23 mouse cellular contexts compared by ENCODE assay signal in genomic region chr4:62570029-62570428, GRCm38 (mm10). TPM values are rescaled to one million over a fixed set of nuclear protein-coding genes. Genes with fewer than 3 reads are reported as not detected.
DNase-seq lines count a peak whose midpoint lies in the region; ATAC-seq and TF ChIP-seq lines count a peak whose summit lies in the region.
"Had no signal": no experiment of that assay in that cellular context is flagged by ENCODE, and none has a peak within 500 bp of the region (broad histone marks: within the 10 kb centered on the region; RNA-seq: fewer than 3 reads in every experiment).

No protein-coding gene starts in this region.

- H3K4me1 ChIP-seq in heart, embryonic 11.5 days (ENCODE audit: control insufficient read depth, insufficient read depth, low read length): peaks cover 14% of the 10 kb centered on the region
- peaks cover 28% of the 10 kb centered on the region for H3K4me1 ChIP-seq in heart, embryonic 10.5 days
- H3K4me1 ChIP-seq in heart, postnatal 0 days (ENCODE audit: control insufficient read depth, insufficient read depth): peaks cover 9% of the 10 kb centered on the region
- no peaks in the 10 kb centered on the region for H3K4me1 ChIP-seq in lung, postnatal 0 days (ENCODE audit: insufficient read depth, low read depth, low read length)
- H3K4me1 ChIP-seq: forebrain, embryonic 15.5 days; midbrain, embryonic 10.5 days had no signal

- H3K4me3 ChIP-seq in heart, embryonic 11.5 days (ENCODE audit: low read depth, low read length): no peak overlapping the region
- H3K4me3 ChIP-seq in heart, embryonic 10.5 days: no peak overlapping the region
- H3K4me3 ChIP-seq in heart, postnatal 0 days (ENCODE audit: low read depth, low read length): no peak overlapping the region
- H3K4me3 ChIP-seq in lung, postnatal 0 days (ENCODE audit: low read depth, low read length): no peak overlapping the region
- H3K4me3 ChIP-seq: embryonic facial prominence, embryonic 10.5 days; forebrain, embryonic 15.5 days; limb, embryonic 15.5 days; midbrain, embryonic 10.5 days; stomach, embryonic 15.5 days had no signal

- 33% methylated on average over 5 of the region's 5 CpGs for WGBS in heart, embryonic 11.5 days (ENCODE audit: insufficient replicate concordance)
- WGBS in heart, embryonic 10.5 days: 26% methylated on average over 5 of the region's 5 CpGs
- 26% methylated on average over 5 of the region's 5 CpGs for WGBS in heart, postnatal 0 days
- WGBS in lung, postnatal 0 days: 54% methylated on average over 5 of the region's 5 CpGs

- H3K4me2 ChIP-seq in heart, embryonic 11.5 days: peak overlapping the region; percentile 29; the same call in 1 of the 2 replicates
- no peak overlapping the region for H3K4me2 ChIP-seq in heart, postnatal 0 days (ENCODE audit: low read depth, low read length)
- no peak overlapping the region for H3K4me2 ChIP-seq in lung, postnatal 0 days (replicated peaks; ENCODE audit: low read depth, low read length)
- H3K4me2 ChIP-seq: forebrain, embryonic 15.5 days; limb, embryonic 15.5 days; stomach, embryonic 15.5 days had no signal

- peaks cover 4% of the 10 kb centered on the region for H3K9me3 ChIP-seq in heart, embryonic 11.5 days (replicated peaks; ENCODE audit: control insufficient read depth, low read length)
- no peaks in the 10 kb centered on the region for H3K9me3 ChIP-seq in heart, embryonic 10.5 days
- 0 out of 2 replicates have a peak, but pooled peaks cover 4% of the 10 kb centered on the region for H3K9me3 ChIP-seq in heart, postnatal 0 days (replicated peaks; ENCODE audit: control insufficient read depth, low read length)
- no peaks in the 10 kb centered on the region for H3K9me3 ChIP-seq in lung, postnatal 0 days (ENCODE audit: low read length)
- H3K9me3 ChIP-seq: embryonic facial prominence, embryonic 10.5 days; forebrain, embryonic 15.5 days; limb, embryonic 15.5 days; midbrain, embryonic 10.5 days; stomach, embryonic 15.5 days had no signal

- no peak for ATAC-seq in heart, embryonic 11.5 days (replicated peaks; ENCODE audit: insufficient number of reproducible peaks, low FRiP score, low TSS enrichment)
- ATAC-seq in heart, postnatal 0 days (ENCODE audit: insufficient read depth, low read depth): peak; percentile 60; the same call in 1 of the 2 replicates
- ATAC-seq in lung, postnatal 0 days: peak; percentile 89
- ATAC-seq: CD4-positive, CD25-positive, alpha-beta regulatory T cell, adult 4 months; forebrain, embryonic 15.5 days; hindbrain, postnatal 0 days had no signal

- intact Hi-C loops in heart, postnatal 36 days (cut with DNase I): no loop called here

- TF ChIP-seq CTCF in heart, postnatal 0 days (IDR thresholded peaks at IDR 0.05; ENCODE audit: low read depth): no peak
- TF ChIP-seq CTCF in lung, postnatal 0 days (IDR thresholded peaks at IDR 0.05): no peak

- H3K36me3 ChIP-seq in heart, embryonic 11.5 days (ENCODE audit: control insufficient read depth, insufficient read depth, low read length): no peaks in the 10 kb centered on the region
- no peaks in the 10 kb centered on the region for H3K36me3 ChIP-seq in heart, embryonic 10.5 days
- H3K36me3 ChIP-seq in heart, postnatal 0 days (replicated peaks; ENCODE audit: control insufficient read depth, insufficient read depth, low read length): no peaks in the 10 kb centered on the region
- no peaks in the 10 kb centered on the region for H3K36me3 ChIP-seq in lung, postnatal 0 days (ENCODE audit: insufficient read depth, low read length)
- H3K36me3 ChIP-seq: embryonic facial prominence, embryonic 10.5 days; forebrain, embryonic 15.5 days; limb, embryonic 15.5 days; midbrain, embryonic 10.5 days; stomach, embryonic 15.5 days had no signal

- peaks cover 66% of the 10 kb centered on the region for H3K27me3 ChIP-seq in heart, embryonic 11.5 days (ENCODE audit: control insufficient read depth, insufficient read depth, low read length)
- H3K27me3 ChIP-seq in heart, embryonic 10.5 days (ENCODE audit: insufficient read depth, poor library complexity, severe bottlenecking): peaks cover 71% of the 10 kb centered on the region
- H3K27me3 ChIP-seq in heart, postnatal 0 days (ENCODE audit: control insufficient read depth, insufficient read depth, low read length): peaks cover 74% of the 10 kb centered on the region
- H3K27me3 ChIP-seq in lung, postnatal 0 days (replicated peaks; ENCODE audit: insufficient read depth, low read length): no peaks in the 10 kb centered on the region
- H3K27me3 ChIP-seq: forebrain, embryonic 15.5 days; limb, embryonic 15.5 days; stomach, embryonic 15.5 days had no signal

- H3K9ac ChIP-seq in heart, embryonic 11.5 days (ENCODE audit: low read depth, low read length): no peak overlapping the region
- H3K9ac ChIP-seq in heart, postnatal 0 days (replicated peaks; ENCODE audit: low read depth, low read length): no peak overlapping the region
- H3K9ac ChIP-seq in lung, postnatal 0 days (replicated peaks; ENCODE audit: low read depth): no peak overlapping the region
- H3K9ac ChIP-seq: forebrain, embryonic 15.5 days; limb, embryonic 15.5 days; liver, embryonic 14.5 days; stomach, embryonic 15.5 days had no signal

- no peak for DNase-seq in heart, embryonic 10.5 days (ENCODE audit: low spot score)
- peak; percentile 39 for DNase-seq in heart, postnatal 0 days (ENCODE audit: low spot score)
- no peak for DNase-seq in heart, postnatal 36 days
- DNase-seq in lung, postnatal 0 days (ENCODE audit: low spot score): peak; percentile 72
- no peak for DNase-seq in lung, postnatal 4 days
- no peak for DNase-seq in spleen, adult 12 weeks (ENCODE audit: low spot score)
- DNase-seq: adrenal gland, postnatal 25 days; cerebellum, adult 9-10 months; gastrocnemius, postnatal 14 days; kidney, adult 8-10 months; kidney, postnatal 14 days; left cerebral cortex, postnatal 4 days; thymus, adult 2 months; thymus, postnatal 4 days had no signal

- no peak for TF ChIP-seq EP300 in heart, postnatal 0 days (IDR thresholded peaks at IDR 0.05; ENCODE audit: low read depth)
- TF ChIP-seq EP300 in lung, postnatal 0 days (IDR thresholded peaks at IDR 0.05): peak; percentile 96

- H3K27ac ChIP-seq in heart, embryonic 11.5 days (ENCODE audit: low read depth, low read length): no peak overlapping the region
- H3K27ac ChIP-seq in heart, embryonic 10.5 days: no peak overlapping the region
- H3K27ac ChIP-seq in heart, postnatal 0 days (ENCODE audit: low read depth): no peak overlapping the region
- no peak overlapping the region for H3K27ac ChIP-seq in lung, postnatal 0 days (ENCODE audit: low read length)
- H3K27ac ChIP-seq: embryonic facial prominence, embryonic 10.5 days; forebrain, embryonic 15.5 days; hindbrain, postnatal 0 days; limb, embryonic 15.5 days; liver, embryonic 14.5 days; midbrain, embryonic 10.5 days; stomach, embryonic 15.5 days had no signal

RNA-seq across cellular contexts. Expression of gene Rgs3, which starts 10.4 kb away (rescaled TPM):
- 49.8 and 54.3 TPM in 2 replicates for polyA plus RNA-seq in heart, embryonic 11.5 days (2014; fragmentation: Nextera tagmentation; extraction: Ambion mirVana)
- polyA plus RNA-seq in heart, embryonic 10.5 days (2016; fragmentation: Nextera tagmentation; extraction: Ambion mirVana): 61.4 and 65.4 TPM in 2 replicates
- 66.0 and 114 TPM in 2 replicates for total RNA-seq in heart, postnatal 0 days (2014; rRNA removed; ENCODE audit: low replicate concordance)
- polyA plus RNA-seq in heart, postnatal 0 days (2015; fragmentation: Nextera tagmentation; extraction: Ambion mirVana): 52.1 and 52.5 TPM in 2 replicates
- total RNA-seq in heart, postnatal 36 days (2021): 10 to 100 TPM; 26.8 to 37.1 TPM
- 63.7 and 69.0 TPM in 2 replicates for polyA plus RNA-seq in lung, postnatal 0 days (2015; fragmentation: Nextera tagmentation; extraction: Ambion mirVana)

RNA-seq across cellular contexts. Expression of gene 4933430I17Rik, which starts 44.9 kb away (rescaled TPM):
- 0.34 and 0.87 TPM in 2 replicates for polyA plus RNA-seq in heart, embryonic 11.5 days (2014; fragmentation: Nextera tagmentation; extraction: Ambion mirVana)
- 0.36 and 0.49 TPM in 2 replicates for polyA plus RNA-seq in heart, embryonic 10.5 days (2016; fragmentation: Nextera tagmentation; extraction: Ambion mirVana)
- not detected in 2 replicates for total RNA-seq in heart, postnatal 0 days (2014; rRNA removed; ENCODE audit: low replicate concordance)
- polyA plus RNA-seq in heart, postnatal 0 days (2015; fragmentation: Nextera tagmentation; extraction: Ambion mirVana): 0.16 and 0.25 TPM in 2 replicates
- total RNA-seq in heart, postnatal 36 days (2021): under 1 TPM in 1 of 2 experiments, not detected in 1; 0.22 TPM
- 0.12 and 0.21 TPM in 2 replicates for polyA plus RNA-seq in lung, postnatal 0 days (2015; fragmentation: Nextera tagmentation; extraction: Ambion mirVana)
- total RNA-seq: hindbrain, postnatal 0 days had no signal
- polyA plus RNA-seq: CD4-positive, CD25-positive, alpha-beta regulatory T cell, adult 4 months had no signal

RNA-seq across cellular contexts. Expression of gene Pole3, which starts 45.2 kb away (rescaled TPM):
- 59.4 and 64.1 TPM in 2 replicates for polyA plus RNA-seq in heart, embryonic 11.5 days (2014; fragmentation: Nextera tagmentation; extraction: Ambion mirVana)
- polyA plus RNA-seq in heart, embryonic 10.5 days (2016; fragmentation: Nextera tagmentation; extraction: Ambion mirVana): 72.1 and 87.4 TPM in 2 replicates
- 14.0 and 21.9 TPM in 2 replicates for total RNA-seq in heart, postnatal 0 days (2014; rRNA removed; ENCODE audit: low replicate concordance)
- polyA plus RNA-seq in heart, postnatal 0 days (2015; fragmentation: Nextera tagmentation; extraction: Ambion mirVana): 29.1 and 31.4 TPM in 2 replicates
- 10 to 100 TPM; 17.1 to 20.2 TPM for total RNA-seq in heart, postnatal 36 days (2021)
- 32.8 and 35.6 TPM in 2 replicates for polyA plus RNA-seq in lung, postnatal 0 days (2015; fragmentation: Nextera tagmentation; extraction: Ambion mirVana)

RNA-seq across cellular contexts. Expression of gene Alad, which starts 50.3 kb away (rescaled TPM):
- polyA plus RNA-seq in heart, embryonic 11.5 days (2014; fragmentation: Nextera tagmentation; extraction: Ambion mirVana): 117 and 140 TPM in 2 replicates
- 144 and 157 TPM in 2 replicates for polyA plus RNA-seq in heart, embryonic 10.5 days (2016; fragmentation: Nextera tagmentation; extraction: Ambion mirVana)
- 61.1 and 82.4 TPM in 2 replicates for total RNA-seq in heart, postnatal 0 days (2014; rRNA removed; ENCODE audit: low replicate concordance)
- 62.1 and 65.7 TPM in 2 replicates for polyA plus RNA-seq in heart, postnatal 0 days (2015; fragmentation: Nextera tagmentation; extraction: Ambion mirVana)
- total RNA-seq in heart, postnatal 36 days (2021): 10 to 100 TPM; 68.1 to 68.2 TPM
- 110 and 111 TPM in 2 replicates for polyA plus RNA-seq in lung, postnatal 0 days (2015; fragmentation: Nextera tagmentation; extraction: Ambion mirVana)

Comparison
In these comparisons a context has a peak if more than half of its experiments do, and no peak if none do; other contexts are left out.
1. DNase-seq: peak in heart, postnatal 0 days (single experiment) and lung, postnatal 0 days (single experiment); none in heart, embryonic 10.5 days (single experiment), heart, postnatal 36 days (0 of 2), lung, postnatal 4 days (0 of 2) and spleen, adult 12 weeks (single experiment).